Mouse (Mus musculus) MEL (cell line): ENCODE measurements around the gene Cdk17. TPM values are rescaled to one million over a fixed set of nuclear protein-coding genes. Genes with fewer than 3 reads are reported as not detected.

Experiments used
- DNase-seq: peaks from one replicate; pipeline ENCODE4 v3.0.0; 2011; ENCODE audit warnings: low read depth, low spot score
- H3K27ac ChIP-seq: 2 replicates; pipeline ENCODE4 v1.5.1; 2012; ENCODE audit warnings: low read depth, mild to moderate bottlenecking, control low read depth, low read length, moderate library complexity; ENCODE audit not compliant: control insufficient read depth
- H3K27me3 ChIP-seq, 2 experiments: fragments of 150-350 bp in 1 of 2; sonication (generic) in 1 of 2; 2 replicates each; pipeline ENCODE4 v1.6.1; 2012; ENCODE audit warnings: low read length in 2 of 2, mild to moderate bottlenecking in 2 of 2, improper control_type of control experiment in 1 of 2, moderate library complexity in 1 of 2; ENCODE audit not compliant: insufficient read depth in 2 of 2, control insufficient read depth in 1 of 2
- H3K36me3 ChIP-seq, 2 experiments: 2 replicates each; pipeline ENCODE4 v1.6.1; 2012 to 2014; ENCODE audit warnings: low read length in 2 of 2, improper control_type of control experiment in 1 of 2, inconsistent platforms in 1 of 2, mild to moderate bottlenecking in 1 of 2; ENCODE audit not compliant: insufficient read depth in 2 of 2, control insufficient read depth in 1 of 2
- H3K4me1 ChIP-seq, 2 experiments: fragments of 150-350 bp in 1 of 2; sonication (generic) in 1 of 2; 2 replicates each; pipeline ENCODE4 v1.6.1; 2012; ENCODE audit warnings: low read length in 2 of 2, improper control_type of control experiment in 1 of 2, mild to moderate bottlenecking in 1 of 2; ENCODE audit not compliant: insufficient read depth in 2 of 2, control insufficient read depth in 1 of 2
- H3K4me3 ChIP-seq, 2 experiments: fragments of 150-350 bp in 1 of 2; sonication (generic) in 1 of 2; 2 replicates each; pipeline ENCODE4 v1.5.1; 2012; ENCODE audit warnings: low read depth in 2 of 2, low read length in 2 of 2, mild to moderate bottlenecking in 2 of 2, moderate library complexity in 2 of 2, control low read depth in 1 of 2, improper control_type of control experiment in 1 of 2; ENCODE audit not compliant: control insufficient read depth in 1 of 2, insufficient read depth in 1 of 2
- H3K79me2 ChIP-seq: 2 replicates; pipeline ENCODE4 v1.6.1; 2012; ENCODE audit warnings: mild to moderate bottlenecking, low read length, moderate library complexity; ENCODE audit not compliant: control insufficient read depth, poor library complexity, insufficient read depth
- H3K9ac ChIP-seq: 2 replicates; pipeline ENCODE4 v1.6.1; 2012; ENCODE audit warnings: low read depth, mild to moderate bottlenecking, control low read depth, low read length, moderate library complexity; ENCODE audit not compliant: control insufficient read depth, poor library complexity, severe bottlenecking
- H3K9me3 ChIP-seq: fragments of 150-350 bp; sonication (generic); replicated peaks from 2 replicates; pipeline ENCODE4 v1.6.1; 2012; ENCODE audit warnings: mild to moderate bottlenecking, low read length, improper control_type of control experiment, moderate library complexity; ENCODE audit not compliant: insufficient read depth
- CHD1 ChIP-seq: IDR thresholded peaks from 2 replicates; pipeline ENCODE4 v1.6.1; 2012; ENCODE audit warnings: low read depth, mild to moderate bottlenecking, inconsistent platforms, low read length, improper control_type of control experiment
- GATA1 ChIP-seq: IDR thresholded peaks from 2 replicates; pipeline ENCODE4 v1.6.1; 2011; ENCODE audit warnings: low read depth, low read length, improper control_type of control experiment
- HCFC1 ChIP-seq: IDR thresholded peaks from 2 replicates; pipeline ENCODE4 v1.6.1; 2012; ENCODE audit warnings: low read depth, mild to moderate bottlenecking, inconsistent platforms, low read length, improper control_type of control experiment, moderate library complexity
- JUND ChIP-seq: IDR thresholded peaks from 2 replicates; pipeline ENCODE4 v1.6.1; 2011; ENCODE audit warnings: low read depth, mild to moderate bottlenecking, improper control_type of control experiment, low read length
- KAT2A ChIP-seq: conservative IDR thresholded peaks from 2 replicates; pipeline ENCODE4 v1.6.1; 2012; ENCODE audit warnings: low read depth, low read length, improper control_type of control experiment, inconsistent platforms
- MAX ChIP-seq: IDR thresholded peaks from 2 replicates; pipeline ENCODE4 v1.6.1; 2011; ENCODE audit warnings: low read length, improper control_type of control experiment
- MXI1 ChIP-seq: IDR thresholded peaks from 2 replicates; pipeline ENCODE4 v1.6.1; 2011; ENCODE audit warnings: mild to moderate bottlenecking, low read depth, low read length, improper control_type of control experiment
- MYB ChIP-seq: IDR thresholded peaks from 2 replicates; pipeline ENCODE4 v1.6.1; 2011; ENCODE audit warnings: mild to moderate bottlenecking, low read depth, low read length, improper control_type of control experiment
- POLR2A ChIP-seq, 2 experiments: IDR thresholded peaks; 2 replicates each; pipeline ENCODE4 v1.6.1; 2011 to 2012; ENCODE audit warnings: low read length in 2 of 2, mild to moderate bottlenecking in 2 of 2, control low read depth in 1 of 2, improper control_type of control experiment in 1 of 2, low read depth in 1 of 2, moderate library complexity in 1 of 2; ENCODE audit not compliant: control insufficient read depth in 1 of 2, insufficient read depth in 1 of 2, poor library complexity in 1 of 2
- POLR2AphosphoS2 ChIP-seq: IDR thresholded peaks from 2 replicates; pipeline ENCODE4 v1.6.1; 2011; ENCODE audit warnings: low read length, improper control_type of control experiment
- RCOR1 ChIP-seq: IDR thresholded peaks from 2 replicates; pipeline ENCODE4 v1.6.1; 2012; ENCODE audit warnings: low read depth, mild to moderate bottlenecking, inconsistent platforms, low read length, improper control_type of control experiment
- SIN3A ChIP-seq: IDR thresholded peaks from 2 replicates; pipeline ENCODE4 v1.6.1; 2012; ENCODE audit warnings: low read length, improper control_type of control experiment, inconsistent platforms
- UBTF ChIP-seq: IDR thresholded peaks from 2 replicates; pipeline ENCODE4 v1.6.1; 2012; ENCODE audit warnings: low read depth, mild to moderate bottlenecking, inconsistent platforms, low read length, improper control_type of control experiment, moderate library complexity, borderline replicate concordance; ENCODE audit not compliant: insufficient read depth
- ZKSCAN1 ChIP-seq: IDR thresholded peaks from 2 replicates; pipeline ENCODE4 v1.6.1; 2012; ENCODE audit warnings: low read depth, mild to moderate bottlenecking, inconsistent platforms, low read length, improper control_type of control experiment, moderate library complexity
- polyA plus RNA-seq, 2 experiments: library from polyadenylated mRNA; stranded (reverse) in 1 of 2; unstranded in 1 of 2; fragments of >175 nt in 1 of 2; fragments of >200 nt in 1 of 2; gene quantifications; 2 replicates each; pipeline versions ENCODE4 v1.2.1 to v1.2.4; 2012; ENCODE audit warnings: low replicate concordance in 2 of 2, low read depth in 1 of 2; ENCODE audit not compliant: insufficient read length in 2 of 2, insufficient read depth in 1 of 2, missing spikeins in 1 of 2
- total RNA-seq: library from RNA; depleted of rRNA; stranded (reverse); fragments of 300-350 nt; gene quantifications from 2 replicates; pipeline ENCODE4 v1.2.3, GENCODE M21; 2012

Cdk17 gene
- total and polyA plus RNA-seq, 3 experiments: 25.6 to 155 (median 32.9) TPM

GRCm38 (mm10) chr10:93166382-93166769 lies 5.7 kb downstream of the Cdk17 start:
- Histone ChIP-seq H3K79me2 (peaks cover 72% of the 10 kb centered on the region), H3K36me3 (peaks cover 0 to 40% of the 10 kb centered on the region in 2 experiments; a peak in 3 of 4 replicates), H3K9ac (no peak overlapping the region), H3K4me1 (peaks cover 18 to 22% of the 10 kb centered on the region in 2 experiments), H3K4me3 (no peak overlapping the region), H3K9me3 (no peaks in the 10 kb centered on the region), H3K27ac (no peak overlapping the region), H3K27me3 (no peaks in the 10 kb centered on the region)
- DNase-seq: no peak
- no peak for TF ChIP-seq MXI1
- TF ChIP-seq UBTF: no peak
- TF ChIP-seq GATA1: no peak

- Histone ChIP-seq H3K36me3 (peaks cover 0 to 40% of the 10 kb centered on the region in 2 experiments; a peak in 3 of 4 replicates), H3K9me3 (no peaks in the 10 kb centered on the region), H3K27me3 (no peaks in the 10 kb centered on the region), H3K4me1 (peaks cover 18 to 22% of the 10 kb centered on the region in 2 experiments), H3K9ac (no peak overlapping the region), H3K4me3 (no peak overlapping the region), H3K27ac (no peak overlapping the region), H3K79me2 (peaks cover 66% of the 10 kb centered on the region)
- TF ChIP-seq POLR2AphosphoS2: no peak
- TF ChIP-seq UBTF: no peak
- no peak for TF ChIP-seq MYB
- no peak for TF ChIP-seq MAX
- no peak for TF ChIP-seq HCFC1
- TF ChIP-seq POLR2A (IDR thresholded peaks at IDR 0.05; ENCODE audit: control insufficient read depth in 1 of 2, insufficient read depth in 1 of 2, low read depth in 1 of 2, low read length in 2 of 2, poor library complexity in 1 of 2): no peak
- no peak for TF ChIP-seq CHD1
- TF ChIP-seq RCOR1: no peak
- TF ChIP-seq KAT2A: no peak
- no peak for TF ChIP-seq JUND
- DNase-seq: no peak
Measured at GRCm38 (mm10) chr10:93167311-93167710, 6.6 kb downstream of the Cdk17 start.

- Histone ChIP-seq H3K4me3 (no peak overlapping the region), H3K4me1 (peaks cover 18 to 22% of the 10 kb centered on the region in 2 experiments), H3K27ac (no peak overlapping the region; the same call in 1 of the 2 replicates), H3K27me3 (no peaks in the 10 kb centered on the region), H3K36me3 (peaks cover 0 to 40% of the 10 kb centered on the region in 2 experiments; a peak in 3 of 4 replicates)
- DNase-seq: no peak
- TF ChIP-seq ZKSCAN1: no peak
- peak; percentile 20; the same call in 1 of the 2 replicates for TF ChIP-seq SIN3A
- TF ChIP-seq, all 39 proteins: peak for 1
- Histone ChIP-seq H3K9ac (no peak overlapping the region), H3K9me3 (no peaks in the 10 kb centered on the region), H3K79me2 (peaks cover 64% of the 10 kb centered on the region)
Measured at GRCm38 (mm10) chr10:93168067-93168466, 7.4 kb downstream of the Cdk17 start.
